Mouse (Mus musculus): ENCODE results near the gene Pacsin3. TPM values are rescaled to one million over a fixed set of nuclear protein-coding genes. Genes with fewer than 3 reads are reported as not detected.

The Pacsin3 gene
- 1 to 10 TPM in 1 of 2 experiments, not detected in 1; 1.9 TPM for total RNA-seq (2023)

DNA sequence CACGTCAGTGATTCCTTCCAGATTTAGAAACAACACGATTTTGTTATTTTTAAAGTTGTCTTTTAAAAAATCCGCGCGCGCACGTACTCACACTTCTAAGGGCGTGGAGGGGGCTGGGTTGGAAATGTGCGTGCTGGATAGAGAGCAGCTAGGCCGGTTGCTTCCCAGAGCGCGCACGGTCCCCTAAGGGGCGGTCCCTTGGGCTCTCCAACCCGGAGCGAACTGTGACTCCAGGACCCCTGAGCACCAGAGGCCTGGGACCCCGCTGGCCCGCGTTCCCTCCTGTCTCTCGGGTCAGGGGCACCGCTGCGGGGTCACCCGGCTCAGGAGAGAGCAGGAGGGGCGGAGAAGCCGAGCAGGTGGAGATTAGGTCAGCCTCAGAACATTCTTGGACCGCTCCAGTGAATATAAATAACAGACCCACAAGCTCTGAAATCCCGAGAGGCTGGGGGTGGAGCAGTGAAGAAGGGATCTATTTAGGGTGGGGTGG, at the start of gene Pacsin3:
Gene Pacsin3 (plus strand): TSS at position 294 of the 490 bp plus-strand sequence.

DNA sequence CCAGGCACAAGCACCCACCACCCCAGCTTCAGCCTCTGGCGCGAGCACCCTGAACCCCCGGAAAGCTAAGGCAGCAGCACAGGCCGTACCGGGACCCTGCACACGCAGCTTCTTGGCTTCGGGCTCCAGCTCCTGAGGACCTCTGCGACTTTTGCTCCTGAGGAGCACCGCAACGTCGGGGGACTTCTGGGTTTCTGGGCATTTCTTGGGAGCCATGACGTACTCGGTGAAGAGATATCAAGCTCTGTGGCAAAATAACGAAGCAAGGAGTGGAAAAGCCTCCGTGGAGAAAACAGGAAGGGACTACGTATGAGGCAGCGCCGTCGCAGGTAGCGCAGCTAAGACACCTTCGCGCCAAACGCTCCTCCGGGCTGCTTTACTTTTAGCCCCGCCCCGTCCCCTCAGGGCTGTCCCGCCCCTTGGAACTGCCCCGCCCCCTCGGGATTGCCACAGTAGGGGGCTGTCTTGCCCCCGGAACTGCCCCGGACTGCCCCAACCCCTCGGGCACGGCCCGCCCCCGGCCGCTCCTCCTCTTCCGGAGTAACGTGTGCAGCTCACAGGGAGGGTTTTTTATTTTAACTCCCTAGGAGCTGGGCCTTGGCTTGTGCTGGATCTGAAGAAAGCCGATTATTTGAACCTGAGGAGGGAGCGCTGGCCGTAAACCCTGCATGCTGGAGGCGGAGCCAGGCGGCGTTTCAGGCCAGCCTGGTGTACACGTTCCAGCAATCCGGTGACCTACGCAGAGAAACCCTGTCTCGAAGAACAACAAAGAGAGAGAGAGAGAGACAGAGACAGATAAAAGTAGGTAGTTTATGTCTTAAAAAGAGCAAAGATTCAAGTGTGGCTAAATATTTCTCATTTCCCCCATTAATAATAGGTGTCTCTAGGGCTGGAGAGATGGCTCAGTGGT, 18.9 kb upstream of the Pacsin3 start, which contains the start of gene Ddb2:
Gene Ddb2 (minus strand): TSS at position 382 of the 910 bp plus-strand sequence.

GRCm38 (mm10) chr2:91264711-91265681, 9.2 kb downstream of the Pacsin3 start, which contains the start of gene Arfgap2:
Gene Arfgap2, plus strand, starts transcription at chr2:91264974.

Other genes with a start within 250 kb of the Pacsin3 start
- under 1 TPM in 1 of 2 experiments, not detected in 1; 0.50 TPM for gene Rapsn, start 220.3 kb upstream of the Pacsin3 start, total RNA-seq (2023)
- 100 to 1,000 TPM; 106 to 137 TPM for gene Psmc3, start 201.9 kb upstream of the Pacsin3 start, total RNA-seq (2023)
- gene Slc39a13, start 185.5 kb upstream of the Pacsin3 start, total RNA-seq (2023) = 10 to 100 TPM; 22.8 to 29.1 TPM
- 100 to 1,000 TPM; 114 to 122 TPM for gene Spi1, start 173.6 kb upstream of the Pacsin3 start, total RNA-seq (2023)
- gene Mybpc3, start 137.8 kb upstream of the Pacsin3 start, total RNA-seq (2023) = 1 to 10 TPM in 1 of 2 experiments, under 1 TPM in 1; 0.98 to 1.4 TPM
- gene Madd, start 72.1 kb upstream of the Pacsin3 start, total RNA-seq (2023) = 100 to 1,000 TPM; 123 to 125 TPM
- gene Nr1h3, start 53.1 kb upstream of the Pacsin3 start, total RNA-seq (2023) = 1 to 10 TPM in 1 of 2 experiments, under 1 TPM in 1; 0.93 to 2.6 TPM
- 1 to 10 TPM; 4.5 to 5.1 TPM for gene Acp2, start 53.1 kb upstream of the Pacsin3 start, total RNA-seq (2023)
- 10 to 100 TPM; 43.1 to 48.0 TPM for gene Ddb2, start 19.0 kb upstream of the Pacsin3 start, total RNA-seq (2023)
- 100 to 1,000 TPM; 141 to 161 TPM for gene Arfgap2, start 9.0 kb downstream of the Pacsin3 start, total RNA-seq (2023)
- 1 to 10 TPM; 6.7 to 6.9 TPM for gene 1110051M20Rik, start 188.8 kb downstream of the Pacsin3 start, total RNA-seq (2023)
- under 1 TPM; 0.06 to 0.12 TPM for gene Lrp4, start 201.6 kb downstream of the Pacsin3 start, total RNA-seq (2023)